Mouse (Mus musculus): ENCODE results near the gene Mtrf1.
A peak's percentile ranks its signal among the peaks of the same experiment; 100 is the strongest.
"Not testable (repeated sequence)": the region's sequence is repeated elsewhere in the genome, so short reads cannot be mapped to it uniquely, and the experiment has no call there.

Mtrf1 gene

GRCm38 (mm10) chr14:79397321-79398122 lies at the start of gene Mtrf1:
Gene Mtrf1 (plus strand): TSS chr14:79397772.
- DNase-seq (ENCODE audit: low spot score), result peak; percentile 86

- no peak for DNase-seq (ENCODE audit: low spot score)
Observed at GRCm38 (mm10) chr14:79358055-79358454, 39.5 kb upstream of the Mtrf1 start.

GRCm38 (mm10) chr14:79377041-79377440 lies 20.5 kb upstream of the Mtrf1 start:
- no peak for DNase-seq (ENCODE audit: low spot score)

- no peak for DNase-seq (ENCODE audit: low spot score)
Observed at GRCm38 (mm10) chr14:79383120-79383519, 14.5 kb upstream of the Mtrf1 start.

GRCm38 (mm10) chr14:79388304-79388703 lies 9.3 kb upstream of the Mtrf1 start:
- no peak for DNase-seq (ENCODE audit: low spot score)

GRCm38 (mm10) chr14:79389438-79390264 lies 7.9 kb upstream of the Mtrf1 start:
- DNase-seq (ENCODE audit: low spot score), result no peak

GRCm38 (mm10) chr14:79390265-79390926 lies 7.2 kb upstream of the Mtrf1 start, which contains the start of gene Naa16:
Gene Naa16 (minus strand): TSS chr14:79390778.
- DNase-seq (ENCODE audit: low spot score), result peak; percentile 94

GRCm38 (mm10) chr14:79393289-79393688 lies 4.3 kb upstream of the Mtrf1 start:
- no peak for DNase-seq (ENCODE audit: low spot score)

- peak; percentile 28 for DNase-seq (ENCODE audit: low spot score)
Observed at GRCm38 (mm10) chr14:79394564-79394963, 3.0 kb upstream of the Mtrf1 start.

- DNase-seq (ENCODE audit: low spot score), result no peak
Observed at GRCm38 (mm10) chr14:79407641-79408040, 10.1 kb downstream of the Mtrf1 start.

- no peak for DNase-seq (ENCODE audit: low spot score)
Observed at GRCm38 (mm10) chr14:79409278-79409830, 11.8 kb downstream of the Mtrf1 start.

- DNase-seq (ENCODE audit: low spot score), result no peak
Observed at GRCm38 (mm10) chr14:79410662-79411061, 13.1 kb downstream of the Mtrf1 start.

- DNase-seq (ENCODE audit: low spot score), result no peak
Observed at GRCm38 (mm10) chr14:79413121-79413520, 15.5 kb downstream of the Mtrf1 start.

GRCm38 (mm10) chr14:79420083-79420685 lies 22.6 kb downstream of the Mtrf1 start:
- DNase-seq (ENCODE audit: low spot score), result no peak

- DNase-seq (ENCODE audit: low spot score), result peak; percentile 97
Observed at GRCm38 (mm10) chr14:79425979-79426729, 28.6 kb downstream of the Mtrf1 start, which contains the start of gene Kbtbd7. Gene Kbtbd7 (plus strand): TSS chr14:79426511.

GRCm38 (mm10) chr14:79426730-79427365 lies 29.3 kb downstream of the Mtrf1 start:
- not testable (repeated sequence) for DNase-seq (ENCODE audit: low spot score)

- no peak for DNase-seq (ENCODE audit: low spot score)
Observed at GRCm38 (mm10) chr14:79434068-79434467, 36.5 kb downstream of the Mtrf1 start.

GRCm38 (mm10) chr14:79440655-79441054 lies 43.1 kb downstream of the Mtrf1 start:
- DNase-seq (ENCODE audit: low spot score), result no peak

- DNase-seq (ENCODE audit: low spot score), result no peak
Observed at GRCm38 (mm10) chr14:79441441-79441840, 43.9 kb downstream of the Mtrf1 start.

GRCm38 (mm10) chr14:79444601-79445000 lies 47.0 kb downstream of the Mtrf1 start:
- DNase-seq (ENCODE audit: low spot score), result no peak
